8 mouse cellular contexts compared by ENCODE assay signal in genomic region chr2:104028139-104028723, GRCm38 (mm10). TPM values are rescaled to one million over a fixed set of nuclear protein-coding genes. Genes with fewer than 3 reads are reported as not detected.
A peak's percentile ranks its signal among the peaks of the same experiment; 100 is the strongest.
DNase-seq lines count a peak whose midpoint lies in the region; ATAC-seq and TF ChIP-seq lines count a peak whose summit lies in the region.

TSS of gene 4931422A03Rik (minus strand) at chr2:104028361.

- in situ Hi-C loops in CH12.LX (cut with MboI; ENCODE audit: low pct_ligation_motif_present, low pct_unique_long_range_greater_than_20kb, low sequenced_read_pairs) = loop anchor here (25.0 kb wide), 1 partner anchor 559 kb away; the partner anchor contains the start of gene Cstf3

- peak; percentile 66 for ATAC-seq in heart, embryonic 15.5 days (replicated peaks; ENCODE audit: insufficient number of reproducible peaks, insufficient read depth, low FRiP score, low read depth)
- peak; percentile 66 for ATAC-seq in hindbrain, embryonic 15.5 days (ENCODE audit: low FRiP score, low read depth)

- peaks cover 21% of the 10 kb centered on the region for H3K4me1 ChIP-seq in heart, embryonic 15.5 days (replicated peaks)
- peaks cover 3 to 30% of the 10 kb centered on the region in 2 experiments; a peak in 2 of 4 replicates for H3K4me1 ChIP-seq in CH12.LX (ENCODE audit: control insufficient read depth in 1 of 2, insufficient read depth in 2 of 2)
- peaks cover 4% of the 10 kb centered on the region; the same call in 1 of the 2 replicates for H3K4me1 ChIP-seq in cortical plate, adult 2 months (ENCODE audit: control insufficient read depth, insufficient read depth, low read length)
- peaks cover 23% of the 10 kb centered on the region for H3K4me1 ChIP-seq in hindbrain, embryonic 15.5 days (replicated peaks)

- no peak for DNase-seq in heart, adult 9 months (ENCODE audit: low spot score in 2 of 2)
- DNase-seq in CH12.LX (ENCODE audit: extremely low read depth) = peak; percentile 29
- peak; percentile 9 for DNase-seq in lung, postnatal 14 days
- peak; percentile 7 to 11 for DNase-seq in spleen, postnatal 36 days (ENCODE audit: low spot score in 2 of 2)
- no peak for DNase-seq in cerebellum, adult 11-12 months

- 0% methylated on average over 32 of the region's 32 CpGs for WGBS in heart, embryonic 15.5 days
- under 1% methylated on average over 32 of the region's 32 CpGs for whole genome bisulfite sequencing in hindbrain, embryonic 15.5 days

- H3K27ac ChIP-seq in heart, embryonic 15.5 days = peak within 1 kb of the TSS; percentile 70
- H3K27ac ChIP-seq in CH12.LX (ENCODE audit: insufficient read depth, low read depth) = peak within 1 kb of the TSS; percentile 25; the same call in 1 of the 2 replicates
- peak within 1 kb of the TSS; percentile 76 for H3K27ac ChIP-seq in cortical plate, adult 2 months (ENCODE audit: insufficient read depth, low read length)
- H3K27ac ChIP-seq in hindbrain, embryonic 15.5 days (replicated peaks) = peak within 1 kb of the TSS; percentile 75

- peaks cover 14% of the 10 kb centered on the region for H3K79me2 ChIP-seq in CH12.LX (replicated peaks; ENCODE audit: control insufficient read depth, extremely low read depth, insufficient read depth, poor library complexity, severe bottlenecking)

- H3K4me3 ChIP-seq in heart, embryonic 15.5 days = peak within 1 kb of the TSS; percentile 93
- H3K4me3 ChIP-seq in CH12.LX (replicated peaks in 1 of 3; ENCODE audit: low read depth in 2 of 3, low read length in 2 of 3, poor library complexity in 1 of 3) = peak within 1 kb of the TSS; percentile 95 to 99 (median 99)
- H3K4me3 ChIP-seq in cortical plate, adult 2 months (ENCODE audit: insufficient read depth, low read length) = peak within 1 kb of the TSS; percentile 85
- H3K4me3 ChIP-seq in hindbrain, embryonic 15.5 days = peak within 1 kb of the TSS; percentile 95

- no peaks in the 10 kb centered on the region for H3K9me3 ChIP-seq in heart, embryonic 15.5 days (replicated peaks)
- H3K9me3 ChIP-seq in CH12.LX (replicated peaks; ENCODE audit: low read length) = peaks cover 3% of the 10 kb centered on the region
- no peaks in the 10 kb centered on the region for H3K9me3 ChIP-seq in hindbrain, embryonic 15.5 days

- no peak for TF ChIP-seq POLR2A in CH12.LX (IDR thresholded peaks at IDR 0.05; ENCODE audit: low read depth, low read length)
- TF ChIP-seq POLR2A in cortical plate, adult 2 months (IDR thresholded peaks at IDR 0.05; ENCODE audit: extremely low read depth, insufficient read depth, low read length) = no peak

- no peak for TF ChIP-seq EP300 in CH12.LX (IDR thresholded peaks at IDR 0.05; ENCODE audit: low read length)

- H3K27me3 ChIP-seq in heart, embryonic 15.5 days = no peaks in the 10 kb centered on the region
- peaks cover 3% of the 10 kb centered on the region for H3K27me3 ChIP-seq in CH12.LX (replicated peaks)
- no peaks in the 10 kb centered on the region for H3K27me3 ChIP-seq in hindbrain, embryonic 15.5 days

- H3K36me3 ChIP-seq in heart, embryonic 15.5 days = no peaks in the 10 kb centered on the region
- peaks cover 4 to 21% of the 10 kb centered on the region in 2 experiments for H3K36me3 ChIP-seq in CH12.LX (replicated peaks in 1 of 2; ENCODE audit: control insufficient read depth in 1 of 2, insufficient read depth in 1 of 2, low read length in 1 of 2)
- peaks cover 6% of the 10 kb centered on the region for H3K36me3 ChIP-seq in hindbrain, embryonic 15.5 days

- dilution Hi-C loops in CH12.LX (cut with MboI; ENCODE audit: extremely low pct_ligation_motif_present, extremely low pct_unique_long_range_greater_than_20kb, low sequenced_read_pairs) = no loop called here

- no peak for TF ChIP-seq RAD21 in CH12.LX (IDR thresholded peaks at IDR 0.05; ENCODE audit: low read depth, low read length)

- no peak for TF ChIP-seq CTCF in CH12.LX (conservative IDR thresholded peaks at IDR 0.05 in 1 of 2, IDR thresholded peaks at IDR 0.05 in 1 of 2; ENCODE audit: low read depth in 2 of 2, low read length in 2 of 2)
- TF ChIP-seq CTCF in cortical plate, adult 2 months (IDR thresholded peaks at IDR 0.05; ENCODE audit: extremely low read depth, insufficient read depth, low read length) = no peak

- H3K4me2 ChIP-seq in heart, embryonic 15.5 days = peak within 1 kb of the TSS; percentile 64
- H3K4me2 ChIP-seq in CH12.LX (ENCODE audit: insufficient read depth, low read depth, poor library complexity, severe bottlenecking) = peak within 1 kb of the TSS; percentile 99
- peak within 1 kb of the TSS; percentile 78 for H3K4me2 ChIP-seq in hindbrain, embryonic 15.5 days

- H3K9ac ChIP-seq in heart, embryonic 15.5 days = peak within 1 kb of the TSS; percentile 95
- H3K9ac ChIP-seq in CH12.LX (ENCODE audit: insufficient read depth, low read depth) = peak within 1 kb of the TSS; percentile 82
- H3K9ac ChIP-seq in hindbrain, embryonic 15.5 days = peak within 1 kb of the TSS; percentile 99

TF ChIP-seq in CH12.LX, 34 proteins besides CTCF, POLR2A, EP300 and RAD21:
- TF ChIP-seq E2F4 (IDR thresholded peaks at IDR 0.05; ENCODE audit: insufficient replicate concordance, low read depth, low read length) (no peak), ZNF384 (IDR thresholded peaks at IDR 0.05; ENCODE audit: low read depth, low read length) (no peak), BHLHE40 (IDR thresholded peaks at IDR 0.05; ENCODE audit: low read depth, low read length) (0 out of 2 replicates have a peak, but pooled peaks have one; percentile 15), ELF1 (IDR thresholded peaks at IDR 0.05; ENCODE audit: low read depth, low read length) (no peak), MYC (IDR thresholded peaks at IDR 0.05; ENCODE audit: low read depth, low read length) (no peak), NELFE (IDR thresholded peaks at IDR 0.05; ENCODE audit: low read depth, low read length) (no peak), SMC3 (IDR thresholded peaks at IDR 0.05; ENCODE audit: low read depth, low read length) (no peak), UBTF (IDR thresholded peaks at IDR 0.05; ENCODE audit: low read depth, low read length) (no peak), MXI1 (IDR thresholded peaks at IDR 0.05; ENCODE audit: low read depth, low read length) (0 out of 2 replicates have a peak, but pooled peaks have one; percentile 7), HCFC1 (IDR thresholded peaks at IDR 0.05; ENCODE audit: low read depth, low read length) (no peak), JUND (conservative IDR thresholded peaks at IDR 0.05; ENCODE audit: low read depth, low read length) (no peak), MAZ (IDR thresholded peaks at IDR 0.05; ENCODE audit: low read depth, low read length) (no peak)

RNA-seq across cellular contexts. Expression of gene 4931422A03Rik, which starts in this region (rescaled TPM):
- polyA plus RNA-seq in heart, embryonic 15.5 days (2015; fragmentation: Nextera tagmentation; extraction: Ambion mirVana) = 1.8 and 3.0 TPM in 2 replicates
- 0.68 and 0.76 TPM in 2 replicates for total RNA-seq in CH12.LX (2012; rRNA removed)
- not detected in 2 replicates for total RNA-seq in CH12.LX (2014; rRNA removed)
- 0.71 and 2.4 TPM in 2 replicates for polyA plus RNA-seq in CH12.LX (2012; ENCODE audit: insufficient read length, low read depth)
- not detected in 2 replicates for polyA plus RNA-seq in cortical plate, adult 2 months (2012; rRNA removed)
- 2.7 and 3.0 TPM in 2 replicates for polyA plus RNA-seq in hindbrain, embryonic 15.5 days (2015; fragmentation: Nextera tagmentation; extraction: Ambion mirVana)

Comparison
In these comparisons a context has a peak if more than half of its experiments do, and no peak if none do; other contexts are left out.
1. H3K27ac ChIP-seq: peak in every context shown above with its lines; median percentile 76 in cortical plate, adult 2 months; 75 in hindbrain, embryonic 15.5 days; 70 in heart, embryonic 15.5 days; 25 in CH12.LX.
2. DNase-seq: peak in CH12.LX (single experiment), lung, postnatal 14 days (single experiment) and spleen, postnatal 36 days (2 of 2); none in heart, adult 9 months (0 of 2) and cerebellum, adult 11-12 months (single experiment).
3. Peak in every context shown above with its lines, with median percentiles within 50 percentile points of each other: H3K4me2 ChIP-seq, H3K4me3 ChIP-seq and H3K9ac ChIP-seq.